Mouse (Mus musculus): ENCODE measurements at regions not wholly inside any gene's neighbourhood (a gene's known extent, or its start where the extent isn't known, plus 50 kb on each side); places are given as distances from the start of the nearest gene placed in this dataset.

GRCm38 (mm10) chr12:12701060-12701667 lies 240.6 kb downstream of the Mycn start:
- DNase-seq = no peak

- no peak for DNase-seq
Measured at GRCm38 (mm10) chr12:12693838-12694777, 247.6 kb downstream of the Mycn start.

- DNase-seq = no peak
Measured at GRCm38 (mm10) chr12:12687376-12687775, 254.3 kb downstream of the Mycn start.

- no peak for DNase-seq
Measured at GRCm38 (mm10) chr12:12685217-12685522, 256.5 kb downstream of the Mycn start.

GRCm38 (mm10) chr12:12684481-12685216 lies 257.1 kb downstream of the Mycn start:
- peak; percentile 33 for DNase-seq

- DNase-seq = peak; percentile 11
Measured at GRCm38 (mm10) chr12:12683733-12684470, 257.8 kb downstream of the Mycn start.

- peak; percentile 16 for DNase-seq
Measured at GRCm38 (mm10) chr12:12681101-12681500, 260.6 kb downstream of the Mycn start.

GRCm38 (mm10) chr12:12680371-12680921 lies 261.3 kb downstream of the Mycn start:
- peak; percentile 68 for DNase-seq

GRCm38 (mm10) chr12:12676676-12677075 lies 265.0 kb downstream of the Mycn start:
- peak; percentile 65 for DNase-seq

GRCm38 (mm10) chr12:12669931-12670330 lies 271.8 kb downstream of the Mycn start:
- DNase-seq = no peak

- no peak for DNase-seq
Measured at GRCm38 (mm10) chr12:12668919-12669318, 272.8 kb downstream of the Mycn start.

- no peak for DNase-seq
Measured at GRCm38 (mm10) chr12:12655611-12656010, 286.1 kb downstream of the Mycn start.

- no peak for DNase-seq
Measured at GRCm38 (mm10) chr12:12655184-12655583, 286.5 kb downstream of the Mycn start.

- no peak for DNase-seq
Measured at GRCm38 (mm10) chr12:12652361-12652760, 289.4 kb downstream of the Mycn start.

GRCm38 (mm10) chr12:12650309-12650708 lies 291.4 kb downstream of the Mycn start:
- no peak for DNase-seq

GRCm38 (mm10) chr12:12647467-12647866 lies 294.2 kb downstream of the Mycn start:
- DNase-seq = no peak

- no peak for DNase-seq
Measured at GRCm38 (mm10) chr12:12645183-12645582, 296.5 kb downstream of the Mycn start.

GRCm38 (mm10) chr12:12643247-12643963 lies 298.3 kb downstream of the Mycn start:
- no peak for DNase-seq

- DNase-seq = no peak
Measured at GRCm38 (mm10) chr12:12635308-12635707, 306.4 kb downstream of the Mycn start.

- DNase-seq = no peak
Measured at GRCm38 (mm10) chr12:12627597-12627996, 314.1 kb downstream of the Mycn start.

GRCm38 (mm10) chr12:12625788-12626187 lies 315.9 kb downstream of the Mycn start:
- DNase-seq = no peak
